Mouse (Mus musculus) forebrain, embryonic 15.5 days (tissue): ENCODE results near the gene Grhl1. TPM values are rescaled to one million over a fixed set of nuclear protein-coding genes. Genes with fewer than 3 reads are reported as not detected.

Source experiments
- ATAC-seq: fragments of 200-750 bp; cut with Nextera tagmentation; replicated peaks from 2 replicates; pipeline ENCODE4 v1.8.0; 2017; ENCODE audit warnings: mild to moderate bottlenecking, moderate TSS enrichment, moderate library complexity
- H3K27ac ChIP-seq: fragments of 300-500 bp; sonication (generic); replicated peaks from 2 replicates; pipeline ENCODE4 v1.5.1; 2015; ENCODE audit warnings: mild to moderate bottlenecking, inconsistent platforms
- H3K27me3 ChIP-seq: fragments of 300-500 bp; sonication (generic); 2 replicates; pipeline ENCODE4 v1.6.1; 2015; ENCODE audit warnings: inconsistent platforms
- H3K36me3 ChIP-seq: fragments of 300-500 bp; sonication (generic); 2 replicates; pipeline ENCODE4 v1.6.1; 2015; ENCODE audit warnings: mild to moderate bottlenecking, inconsistent platforms
- H3K4me1 ChIP-seq: fragments of 300-500 bp; sonication (generic); 2 replicates; pipeline ENCODE4 v1.6.1; 2015; ENCODE audit warnings: inconsistent platforms
- H3K4me2 ChIP-seq: fragments of 300-500 bp; sonication (generic); replicated peaks from 2 replicates; pipeline ENCODE4 v1.6.1; 2015; ENCODE audit warnings: mild to moderate bottlenecking, inconsistent platforms
- H3K4me3 ChIP-seq: fragments of 300-500 bp; sonication (generic); 2 replicates; pipeline ENCODE4 v1.5.1; 2015; ENCODE audit warnings: mild to moderate bottlenecking, inconsistent platforms
- H3K9ac ChIP-seq: fragments of 300-500 bp; sonication (generic); replicated peaks from 2 replicates; pipeline ENCODE4 v1.6.1; 2015; ENCODE audit warnings: mild to moderate bottlenecking, inconsistent platforms
- H3K9me3 ChIP-seq: fragments of 300-500 bp; sonication (generic); 2 replicates; pipeline ENCODE4 v1.6.1; 2016; ENCODE audit warnings: inconsistent platforms
- WGBS: fragments of 180-500 bp; shearing (Covaris S2); methylation state at CpG from one replicate; pipeline ENCODE4 v1.1.7; 2015; ENCODE audit warnings: mixed read lengths; 5-methylcytosine and 5-hydroxymethylcytosine counted together
- polyA plus RNA-seq: library from polyadenylated mRNA; unstranded; fragments of >200 nt; fragmentation: Nextera tagmentation; extraction: Ambion mirVana; gene quantifications from 2 replicates; pipeline ENCODE4 v1.2.1, GENCODE M21; 2015

Grhl1 gene
- polyA plus RNA-seq, 1 experiment from 2014 or later = 0.84 TPM

- no peaks in the 10 kb centered on the region for H3K9me3 ChIP-seq
- H3K4me3 ChIP-seq = peak overlapping the region; percentile 78
- peak; percentile 65 for ATAC-seq
- under 1% methylated on average over 36 of the region's 36 CpGs for WGBS
- H3K4me1 ChIP-seq = peaks cover 31% of the 10 kb centered on the region
- H3K36me3 ChIP-seq = peaks cover 21% of the 10 kb centered on the region
- peak overlapping the region; percentile 93 for H3K27ac ChIP-seq
- peak overlapping the region; percentile 86 for H3K9ac ChIP-seq
- no peaks in the 10 kb centered on the region for H3K27me3 ChIP-seq
- H3K4me2 ChIP-seq = peak overlapping the region; percentile 76
Observed at GRCm38 (mm10) chr12:24651642-24652342, 79.7 kb downstream of the Grhl1 start.

DNA sequence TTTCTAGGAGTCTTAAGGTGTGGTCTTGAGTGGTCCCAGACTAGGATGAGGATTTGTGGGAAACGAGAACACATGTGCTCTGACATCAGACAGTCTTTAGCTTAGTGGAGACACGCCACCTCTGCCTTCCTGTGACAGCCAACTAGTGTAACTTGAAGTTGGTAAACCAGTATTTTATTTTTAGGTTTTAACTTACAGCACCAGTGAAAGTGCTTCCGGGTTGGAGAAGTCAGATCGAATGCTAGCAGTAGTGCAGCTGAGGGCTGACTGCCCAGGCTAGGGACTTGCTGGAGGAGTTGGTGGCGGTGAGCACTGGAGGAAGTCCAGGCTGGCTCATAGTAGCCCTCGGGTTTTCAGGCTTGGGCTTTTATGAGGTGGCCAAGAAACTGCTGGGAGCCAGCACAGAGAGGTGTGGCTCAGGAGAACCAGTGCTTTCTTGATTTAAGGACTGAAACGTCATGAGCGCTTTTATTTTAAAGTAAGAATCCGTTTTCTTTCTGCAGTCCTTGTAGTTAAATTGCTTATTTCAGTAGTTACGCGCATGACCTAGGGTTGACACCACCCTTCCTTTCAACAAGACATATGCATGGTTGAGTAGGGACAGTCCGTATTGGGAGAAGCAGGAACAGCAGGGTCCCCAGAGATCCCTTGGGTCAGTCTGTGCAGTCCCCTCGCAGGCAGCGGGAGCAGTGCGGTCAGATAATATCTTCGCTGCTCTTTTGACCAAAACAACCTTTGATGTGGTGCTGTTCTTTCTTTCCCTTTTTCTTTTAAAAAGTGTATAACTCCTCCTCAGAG is 82.2 kb downstream of the Grhl1 start:
- Histone ChIP-seq H3K4me1 (peaks cover 38% of the 10 kb centered on the region), H3K4me3 (no peak overlapping the region), H3K36me3 (peaks cover 23% of the 10 kb centered on the region), H3K27me3 (no peaks in the 10 kb centered on the region), H3K9ac (no peak overlapping the region), H3K4me2 (no peak overlapping the region), H3K27ac (no peak overlapping the region), H3K9me3 (no peaks in the 10 kb centered on the region)
- ATAC-seq = no peak
- WGBS = 87% methylated on average over 16 of the region's 16 CpGs

GRCm38 (mm10) chr12:24656436-24656835 is 84.4 kb downstream of the Grhl1 start:
- H3K27ac ChIP-seq = no peak overlapping the region
- H3K9me3 ChIP-seq = no peaks in the 10 kb centered on the region
- H3K4me3 ChIP-seq = no peak overlapping the region
- WGBS = 86% methylated on average over 3 of the region's 3 CpGs
- H3K9ac ChIP-seq = no peak overlapping the region; the same call in 1 of the 2 replicates
- peaks cover 38% of the 10 kb centered on the region for H3K36me3 ChIP-seq
- peaks cover 31% of the 10 kb centered on the region for H3K4me1 ChIP-seq
- ATAC-seq = no peak
- H3K27me3 ChIP-seq = no peaks in the 10 kb centered on the region
- H3K4me2 ChIP-seq = 0 out of 2 replicates have a peak overlapping the region, but pooled peaks have one; percentile 6

- H3K9ac ChIP-seq = no peak overlapping the region
- 95% methylated on average over 4 of the region's 4 CpGs for WGBS
Observed at GRCm38 (mm10) chr12:24658998-24659397, 86.9 kb downstream of the Grhl1 start.

GRCm38 (mm10) chr12:24659923-24660322 is 87.8 kb downstream of the Grhl1 start:
- H3K36me3 ChIP-seq = peaks cover 36% of the 10 kb centered on the region
- H3K9me3 ChIP-seq = no peaks in the 10 kb centered on the region
- H3K27ac ChIP-seq = no peak overlapping the region
- ATAC-seq = no peak
- no peak overlapping the region for H3K4me2 ChIP-seq
- no peaks in the 10 kb centered on the region for H3K27me3 ChIP-seq
- peaks cover 14% of the 10 kb centered on the region for H3K4me1 ChIP-seq
- no peak overlapping the region for H3K4me3 ChIP-seq
- no peak overlapping the region for H3K9ac ChIP-seq
- 94% methylated on average over 9 of the region's 9 CpGs for WGBS

More at GRCm38 (mm10) chr12:24658998-24659397, 86.9 kb downstream of the Grhl1 start:
- H3K27me3 ChIP-seq = no peaks in the 10 kb centered on the region
- ATAC-seq = no peak
- H3K4me1 ChIP-seq = peaks cover 14% of the 10 kb centered on the region
- no peak overlapping the region for H3K4me3 ChIP-seq
- no peak overlapping the region for H3K4me2 ChIP-seq
- peaks cover 40% of the 10 kb centered on the region for H3K36me3 ChIP-seq
- H3K9me3 ChIP-seq = no peaks in the 10 kb centered on the region
- H3K27ac ChIP-seq = no peak overlapping the region

DNA sequence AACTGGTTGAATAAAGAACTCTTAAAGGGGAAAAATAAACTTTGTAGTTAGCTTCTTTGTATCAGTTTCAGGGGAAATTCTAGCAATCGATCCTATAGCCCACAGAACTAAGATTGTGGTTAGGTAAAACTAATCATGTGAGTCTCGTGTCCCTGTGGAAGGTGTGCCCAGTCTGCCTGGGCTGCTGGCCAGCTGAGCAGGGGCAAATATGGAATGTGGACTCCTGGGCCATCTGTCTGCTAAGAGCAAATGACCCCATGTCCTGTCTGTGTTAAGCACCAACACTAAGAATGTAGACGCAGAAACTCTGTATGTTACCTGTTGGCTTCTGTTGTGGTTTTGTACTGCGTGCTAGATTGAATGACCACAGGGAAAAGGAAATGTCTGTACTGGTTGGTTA is 89.0 kb downstream of the Grhl1 start:
- Histone ChIP-seq H3K4me3 (no peak overlapping the region), H3K9me3 (no peaks in the 10 kb centered on the region), H3K27me3 (no peaks in the 10 kb centered on the region), H3K27ac (no peak overlapping the region), H3K4me2 (no peak overlapping the region), H3K4me1 (peaks cover 14% of the 10 kb centered on the region), H3K36me3 (peaks cover 27% of the 10 kb centered on the region), H3K9ac (no peak overlapping the region)
- no peak for ATAC-seq
- WGBS = 87% methylated on average over 4 of the region's 4 CpGs

GRCm38 (mm10) chr12:24662131-24662530 is 90.0 kb downstream of the Grhl1 start:
- Histone ChIP-seq H3K27me3 (no peaks in the 10 kb centered on the region), H3K4me3 (no peak overlapping the region), H3K36me3 (peaks cover 23% of the 10 kb centered on the region; the same call in 1 of the 2 replicates), H3K9me3 (no peaks in the 10 kb centered on the region), H3K9ac (no peak overlapping the region), H3K27ac (no peak overlapping the region), H3K4me2 (no peak overlapping the region), H3K4me1 (0 out of 2 replicates have a peak, but pooled peaks cover 5% of the 10 kb centered on the region)
- no peak for ATAC-seq
- WGBS = 93% methylated on average over 5 of the region's 5 CpGs

Other genes with a start within 250 kb of the Grhl1 start
- 42.1 and 42.4 TPM in 2 replicates for gene Taf1b, start 73.9 kb upstream of the Grhl1 start, polyA plus RNA-seq
- 16.6 and 17.7 TPM in 2 replicates for gene Klf11, start 79.0 kb downstream of the Grhl1 start, polyA plus RNA-seq
- gene Cys1, start 109.5 kb downstream of the Grhl1 start, polyA plus RNA-seq = 2.1 TPM in 2 replicates
- gene Rrm2, start 136.0 kb downstream of the Grhl1 start, polyA plus RNA-seq = 180 and 182 TPM in 2 replicates